Mouse (Mus musculus): Measurements from ENCODE around the gene Armcx2. TPM values are rescaled to one million over a fixed set of nuclear protein-coding genes. Genes with fewer than 3 reads are reported as not detected.

Gene Armcx2
- polyA plus RNA-seq, 1 experiment, result 127 TPM

GRCm38 (mm10) chrX:134756434-134757292 is 52.4 kb downstream of the Armcx2 start, which contains the start of gene Armcx3:
Armcx3 (plus strand) TSS chrX:134756595.
- H3K4me3 ChIP-seq (ENCODE audit: insufficient read depth, low read length), result peak within 1 kb of the TSS; percentile 93
- H3K4me1 ChIP-seq (ENCODE audit: control insufficient read depth, insufficient read depth, low read length), result 0 out of 2 replicates have a peak, but pooled peaks cover 3% of the 10 kb centered on the region
- TF ChIP-seq CTCF (IDR thresholded peaks at IDR 0.05; ENCODE audit: borderline replicate concordance, insufficient read depth, low read length), result no peak
- TF ChIP-seq POLR2A (IDR thresholded peaks at IDR 0.05; ENCODE audit: low read depth, low read length), result peak; percentile 68
- H3K27ac ChIP-seq (ENCODE audit: insufficient read depth, low read length), result peak within 1 kb of the TSS; percentile 57

Other genes starting within 250 kb of the Armcx2 start
- gene Btk, start 225.7 kb downstream of the Armcx2 start, polyA plus RNA-seq (2011; ENCODE audit: insufficient read length, low read depth, missing spikeins), result 0.61 TPM in 1 of 2 replicates, not detected in the other
- 765 and 790 TPM in 2 replicates for gene Rpl36a, start 223.6 kb downstream of the Armcx2 start, polyA plus RNA-seq (2011; ENCODE audit: insufficient read length, low read depth, missing spikeins)
- gene Gla, start 208.1 kb downstream of the Armcx2 start, polyA plus RNA-seq (2011; ENCODE audit: insufficient read length, low read depth, missing spikeins), result 11.2 and 14.7 TPM in 2 replicates
- gene Hnrnph2, start 208.0 kb downstream of the Armcx2 start, polyA plus RNA-seq (2011; ENCODE audit: insufficient read length, low read depth, missing spikeins), result 113 and 117 TPM in 2 replicates
- 19.0 and 22.5 TPM in 2 replicates for gene Armcx4, start 122.7 kb downstream of the Armcx2 start, polyA plus RNA-seq (2011; ENCODE audit: insufficient read length, low read depth, missing spikeins)
- 34.1 and 39.4 TPM in 2 replicates for gene Armcx1, start 91.3 kb downstream of the Armcx2 start, polyA plus RNA-seq (2011; ENCODE audit: insufficient read length, low read depth, missing spikeins)
- 13.6 and 21.7 TPM in 2 replicates for gene Armcx6, start 57.8 kb downstream of the Armcx2 start, polyA plus RNA-seq (2011; ENCODE audit: insufficient read length, low read depth, missing spikeins)
- gene Armcx3, start 52.6 kb downstream of the Armcx2 start, polyA plus RNA-seq (2011; ENCODE audit: insufficient read length, low read depth, missing spikeins), result 71.6 and 81.0 TPM in 2 replicates
- gene Nxf2, start 155.5 kb upstream of the Armcx2 start, polyA plus RNA-seq (2011; ENCODE audit: insufficient read length, low read depth, missing spikeins), result 0.77 and 0.93 TPM in 2 replicates
- 4.8 and 6.6 TPM in 2 replicates for gene Zmat1, start 200.0 kb upstream of the Armcx2 start, polyA plus RNA-seq (2011; ENCODE audit: insufficient read length, low read depth, missing spikeins)

All from embryonic fibroblast, embryonic 13.5 days (primary cell).